Mouse (Mus musculus) thymus, adult 2 months (tissue): ENCODE data around the gene Eef1akmt3. TPM values are rescaled to one million over a fixed set of nuclear protein-coding genes. Genes with fewer than 3 reads are reported as not detected.

ENCODE experiments used
- DNase-seq: peaks from one replicate; pipeline ENCODE4 v3.0.0; 2021
- H3K27ac ChIP-seq: fragments of 200-500 bp; 2 replicates; pipeline ENCODE4 v1.5.1; 2012; ENCODE audit warnings: low read length, control low read depth; ENCODE audit not compliant: control insufficient read depth, insufficient read depth
- H3K27me3 ChIP-seq: fragments of 200-500 bp; 2 replicates; pipeline ENCODE4 v1.6.1; 2012; ENCODE audit warnings: mild to moderate bottlenecking, low read length, moderate library complexity, mixed read lengths; ENCODE audit not compliant: control insufficient read depth, insufficient read depth
- H3K36me3 ChIP-seq: fragments of 200-500 bp; 2 replicates; pipeline ENCODE4 v1.6.1; 2012; ENCODE audit warnings: mild to moderate bottlenecking, low read length, moderate library complexity; ENCODE audit not compliant: control insufficient read depth, insufficient read depth
- H3K4me1 ChIP-seq: fragments of 200-500 bp; replicated peaks from 2 replicates; pipeline ENCODE4 v1.6.1; 2012; ENCODE audit warnings: low read length; ENCODE audit not compliant: control insufficient read depth, insufficient read depth
- H3K4me3 ChIP-seq: fragments of 200-500 bp; 2 replicates; pipeline ENCODE4 v1.5.1; 2012; ENCODE audit warnings: mild to moderate bottlenecking, low read length, control low read depth, moderate library complexity; ENCODE audit not compliant: control insufficient read depth, insufficient read depth
- CTCF ChIP-seq: fragments of 200-500 bp; IDR thresholded peaks from 2 replicates; pipeline ENCODE4 v1.5.1; 2012; ENCODE audit warnings: mild to moderate bottlenecking, control low read depth, low read length, moderate library complexity, borderline replicate concordance; ENCODE audit not compliant: control insufficient read depth, poor library complexity, insufficient read depth; ENCODE audit errors: extremely low read depth
- POLR2A ChIP-seq: fragments of 200-500 bp; IDR thresholded peaks from 2 replicates; pipeline ENCODE4 v1.6.1; 2012; ENCODE audit warnings: mild to moderate bottlenecking, low read length, control low read depth, moderate library complexity; ENCODE audit not compliant: control insufficient read depth, poor library complexity, insufficient read depth; ENCODE audit errors: extremely low read depth
- WGBS: fragments of 180-500 bp; shearing (Covaris S2); methylation state at CpG from one replicate; pipeline ENCODE4 v1.1.7; 2018; 5-methylcytosine and 5-hydroxymethylcytosine counted together
- polyA plus RNA-seq: library from polyadenylated mRNA; depleted of rRNA; stranded (reverse); fragments of >200 nt; gene quantifications from 2 replicates; pipeline ENCODE4 v1.2.3, GENCODE M21; 2012

Eef1akmt3 gene
- polyA plus RNA-seq, 1 experiment, result 0.13 TPM

DNA sequence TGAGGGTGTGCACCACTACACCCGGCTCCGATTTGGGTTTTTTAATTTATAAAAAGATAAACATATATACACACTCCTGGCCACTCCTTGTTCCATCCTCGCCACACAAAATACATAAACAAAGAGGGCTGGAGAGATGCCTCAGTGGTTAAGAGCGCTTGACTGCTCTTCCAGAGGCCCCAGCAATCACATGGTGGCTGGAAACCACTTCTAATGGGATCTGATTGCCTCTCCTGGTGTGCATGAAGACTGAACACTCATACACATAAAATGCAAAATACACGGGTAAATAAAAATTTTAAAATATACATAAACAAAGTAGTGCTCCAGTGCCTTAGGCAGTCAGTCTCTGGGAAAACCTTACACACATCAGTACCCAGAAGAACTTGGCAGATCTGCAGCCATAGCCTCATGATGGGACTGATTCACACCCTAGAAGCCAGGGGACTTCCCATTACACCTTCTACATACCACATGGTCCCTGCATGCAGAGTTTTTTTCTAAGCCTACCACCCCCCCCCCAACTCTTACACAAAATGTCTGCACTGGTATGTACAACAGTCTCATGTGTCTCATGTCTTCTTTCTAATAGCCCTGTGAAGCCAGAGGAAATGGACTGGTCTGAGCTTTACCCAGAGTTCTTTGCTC is 1.3 kb upstream of the Eef1akmt3 start:
- Histone ChIP-seq H3K27ac (no peak overlapping the region), H3K27me3 (peaks cover 10% of the 10 kb centered on the region; the same call in 1 of the 2 replicates), H3K4me3 (peak overlapping the region; percentile 69; the same call in 1 of the 2 replicates), H3K4me1 (peaks cover 13% of the 10 kb centered on the region), H3K36me3 (no peaks in the 10 kb centered on the region)
- WGBS, result 15% methylated on average over 5 of the region's 5 CpGs
- DNase-seq, result no peak
- no peak for TF ChIP-seq CTCF
- no peak for TF ChIP-seq POLR2A

DNA sequence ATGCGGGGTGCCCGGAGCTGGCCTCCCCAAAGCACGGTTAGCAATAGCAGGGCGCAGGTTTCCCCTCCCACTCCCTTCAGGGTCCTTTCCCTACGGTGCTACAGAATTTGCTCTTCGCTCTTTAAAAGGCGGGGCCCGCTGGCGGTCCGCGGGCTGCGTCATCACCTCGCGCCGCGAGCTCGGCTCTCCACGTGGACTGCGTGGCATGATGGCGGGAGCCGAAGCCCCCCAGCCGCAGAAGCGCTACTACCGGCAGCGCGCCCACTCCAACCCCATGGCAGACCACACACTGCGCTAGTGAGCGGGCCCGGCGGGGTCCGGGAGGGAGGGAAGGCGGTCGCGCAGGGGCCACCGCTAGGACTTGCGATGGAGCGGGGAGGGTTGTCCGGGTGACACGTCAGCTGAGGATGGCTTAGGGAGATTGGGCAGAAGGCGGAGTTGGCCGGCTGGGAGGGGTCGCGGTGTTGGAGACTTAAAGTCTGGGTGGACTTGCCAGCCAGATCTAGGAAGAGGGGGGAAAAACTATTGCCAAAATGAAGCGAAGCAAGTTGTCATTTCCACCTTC is 543 bp upstream of the Eef1akmt3 start:
- H3K27ac ChIP-seq, result no peak overlapping the region
- H3K4me1 ChIP-seq, result peaks cover 13% of the 10 kb centered on the region
- under 1% methylated on average over 44 of the region's 44 CpGs for WGBS
- peaks cover 10% of the 10 kb centered on the region; the same call in 1 of the 2 replicates for H3K27me3 ChIP-seq
- peak overlapping the region; percentile 69 for H3K4me3 ChIP-seq
- no peaks in the 10 kb centered on the region for H3K36me3 ChIP-seq
- DNase-seq, result peak; percentile 74
- TF ChIP-seq POLR2A, result no peak
- peak; percentile 61; the same call in 1 of the 2 replicates for TF ChIP-seq CTCF

DNA sequence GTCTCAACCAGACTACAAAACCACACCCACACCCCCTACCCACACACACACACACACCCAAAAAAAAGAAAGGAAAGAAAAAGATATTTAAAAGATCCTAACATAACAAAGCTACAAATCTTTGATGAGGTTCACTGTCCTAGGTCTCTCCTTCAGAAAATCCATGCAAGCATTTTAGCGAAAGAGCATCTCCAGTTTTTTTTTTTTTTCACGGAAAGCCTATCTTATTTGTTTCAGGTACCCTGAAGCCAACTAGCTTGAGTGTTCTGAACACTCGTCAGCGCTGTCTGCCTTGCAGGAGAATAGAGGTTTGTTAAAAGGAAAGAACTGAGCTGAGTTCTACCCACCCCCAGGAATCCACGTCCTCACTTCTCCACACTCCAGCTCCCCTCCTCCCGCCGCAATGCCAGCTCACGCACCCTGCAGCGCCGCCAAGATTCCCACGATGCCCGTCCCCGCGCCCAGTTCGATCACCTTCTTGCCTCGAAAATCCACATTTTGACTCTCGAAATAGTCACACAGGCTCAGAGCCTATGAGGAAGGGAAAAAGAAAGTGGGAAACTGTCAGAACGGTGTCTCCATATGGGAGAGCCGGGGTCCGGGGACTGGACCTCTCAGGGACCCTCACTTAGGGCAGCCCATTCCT is 621 bp downstream of the Eef1akmt3 start:
- no peak for TF ChIP-seq POLR2A
- 0 out of 2 replicates have a peak, but pooled peaks have one; percentile 3 for TF ChIP-seq CTCF
- Histone ChIP-seq H3K4me1 (peaks cover 13% of the 10 kb centered on the region), H3K4me3 (peak overlapping the region; percentile 69), H3K27ac (no peak overlapping the region), H3K36me3 (no peaks in the 10 kb centered on the region), H3K27me3 (peaks cover 10% of the 10 kb centered on the region; the same call in 1 of the 2 replicates)
- no peak for DNase-seq
- 5% methylated on average over 20 of the region's 20 CpGs for WGBS

DNA sequence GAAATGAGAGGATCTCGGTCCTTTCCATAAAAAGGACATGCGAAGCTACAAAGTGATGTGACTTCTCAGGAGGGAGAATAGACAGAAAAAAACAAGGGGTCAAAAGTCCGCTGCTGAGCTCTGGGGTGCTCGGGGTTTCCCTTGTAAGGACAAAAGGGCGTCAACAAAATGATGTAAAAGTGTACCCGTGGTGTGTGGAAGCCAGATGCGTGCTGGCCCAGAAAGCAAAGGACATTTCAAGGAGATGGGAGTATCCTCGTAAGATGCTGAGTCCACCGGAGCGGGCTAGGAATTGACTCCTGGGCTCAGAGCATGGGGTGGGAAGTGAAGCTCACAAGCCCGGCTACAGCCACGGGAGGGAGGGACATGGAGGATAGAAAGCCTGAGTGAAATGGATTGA is 3.7 kb downstream of the Eef1akmt3 start:
- H3K36me3 ChIP-seq, result no peaks in the 10 kb centered on the region
- peaks cover 10% of the 10 kb centered on the region; the same call in 1 of the 2 replicates for H3K27me3 ChIP-seq
- no peak for TF ChIP-seq CTCF
- no peak for TF ChIP-seq POLR2A
- WGBS, result 82% methylated on average over 12 of the region's 12 CpGs
- H3K4me1 ChIP-seq, result peaks cover 13% of the 10 kb centered on the region
- H3K27ac ChIP-seq, result no peak overlapping the region
- DNase-seq, result no peak
- no peak overlapping the region for H3K4me3 ChIP-seq

DNA sequence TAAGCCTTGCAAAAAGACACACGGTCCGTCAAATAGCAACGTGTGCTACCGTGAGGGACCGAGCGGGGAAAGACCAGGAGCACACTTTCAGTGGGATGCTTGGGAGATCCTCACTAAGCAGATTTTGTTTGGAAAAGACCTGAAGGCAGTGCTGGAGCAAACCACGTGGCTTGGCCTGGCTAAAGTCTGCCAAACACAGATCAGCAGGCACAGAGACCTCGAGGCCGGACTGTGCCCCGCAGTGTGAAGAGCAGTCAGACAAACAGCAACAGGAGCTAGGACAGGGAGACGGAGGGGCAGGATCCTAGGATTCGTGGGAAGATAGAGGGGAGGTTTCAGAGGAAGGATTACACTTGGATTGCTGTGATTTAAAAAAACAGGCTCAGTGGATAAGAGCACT is 5.0 kb downstream of the Eef1akmt3 start:
- H3K36me3 ChIP-seq, result no peaks in the 10 kb centered on the region
- no peak for DNase-seq
- H3K27me3 ChIP-seq, result peaks cover 9% of the 10 kb centered on the region; the same call in 1 of the 2 replicates
- peaks cover 6% of the 10 kb centered on the region for H3K4me1 ChIP-seq
- H3K27ac ChIP-seq, result no peak overlapping the region
- 90% methylated on average over 12 of the region's 12 CpGs for WGBS
- H3K4me3 ChIP-seq, result no peak overlapping the region
- no peak for TF ChIP-seq CTCF
- TF ChIP-seq POLR2A, result no peak

DNA sequence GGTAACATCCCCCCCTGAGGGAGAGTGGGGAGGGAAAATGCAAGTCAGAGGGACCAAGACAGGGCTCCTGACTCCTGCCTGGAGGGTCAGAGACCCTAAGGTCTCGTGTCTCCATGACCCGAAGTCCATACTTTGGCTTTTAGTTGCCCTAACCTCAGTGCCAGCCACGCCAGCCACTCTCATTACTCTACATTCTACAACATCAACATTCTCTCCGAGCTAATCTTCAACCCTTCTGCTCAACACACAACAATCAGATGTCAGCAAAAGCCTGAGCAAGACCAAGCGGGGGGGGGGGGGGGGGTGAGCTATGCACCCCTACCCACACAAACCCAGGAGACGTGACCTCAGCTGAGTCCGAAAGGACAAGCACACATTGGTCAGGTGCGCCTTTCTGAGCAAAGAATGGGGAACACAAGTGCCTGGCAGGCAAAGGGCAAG is 8.0 kb downstream of the Eef1akmt3 start:
- WGBS, result 88% methylated on average over 8 of the region's 8 CpGs
- no peaks in the 10 kb centered on the region; the same call in 1 of the 2 replicates for H3K36me3 ChIP-seq
- no peak overlapping the region for H3K4me3 ChIP-seq
- no peaks in the 10 kb centered on the region for H3K27me3 ChIP-seq
- no peak for TF ChIP-seq CTCF
- no peak for TF ChIP-seq POLR2A
- no peak for DNase-seq
- H3K4me1 ChIP-seq, result peaks cover 4% of the 10 kb centered on the region; the same call in 1 of the 2 replicates
- no peak overlapping the region for H3K27ac ChIP-seq
